Mouse (Mus musculus): Measurements from ENCODE around the gene Trib3.
"Not testable (repeated sequence)": the region's sequence is repeated elsewhere in the genome, so short reads cannot be mapped to it uniquely, and the experiment has no call there.

The Trib3 gene

DNA sequence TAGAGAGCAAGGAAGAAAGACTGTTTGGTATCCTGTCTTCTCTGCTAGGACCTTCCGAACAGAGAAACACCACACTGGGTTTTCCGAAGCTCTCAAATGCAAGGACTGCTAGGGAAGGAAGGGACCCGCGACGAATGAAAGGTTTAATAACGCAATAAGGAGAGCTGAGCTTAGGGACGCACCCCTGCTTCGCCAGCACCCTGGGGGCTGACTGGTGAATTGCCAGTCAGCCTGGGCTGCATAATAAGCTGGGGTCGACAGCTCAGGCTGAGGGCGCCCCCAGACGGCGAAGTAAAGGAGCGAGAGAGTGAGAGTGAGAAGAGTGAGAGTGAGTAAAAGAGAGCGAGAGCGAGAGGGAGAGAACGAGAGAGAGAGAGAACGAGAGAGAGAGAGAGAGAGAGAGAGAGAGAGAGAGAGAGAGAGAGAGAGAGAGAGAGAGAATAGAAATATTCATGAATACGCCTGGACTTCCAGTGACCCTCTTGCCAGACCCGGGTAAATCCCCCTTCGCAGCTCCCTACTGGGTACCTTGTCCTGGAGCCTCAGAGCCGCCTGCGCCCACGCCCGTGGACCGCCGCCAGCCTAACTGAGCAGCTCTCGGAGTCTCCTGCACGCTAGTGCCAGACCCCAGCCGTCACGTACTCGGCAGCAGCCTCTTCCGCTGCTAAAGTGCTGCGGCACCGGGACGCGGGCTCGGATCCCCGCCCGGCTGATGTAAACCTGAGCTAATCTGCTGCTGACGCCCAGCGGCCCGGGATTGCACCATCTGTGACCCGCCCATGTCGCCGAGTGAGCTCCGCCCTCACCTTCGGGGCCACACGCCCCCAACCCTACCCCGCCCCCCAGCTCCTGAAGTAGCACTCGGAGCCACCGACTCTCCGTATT, at the start of gene Trib3:
Gene Trib3, minus strand, starts transcription at position 704 of the 885 bp plus-strand sequence.
- ATAC-seq (ENCODE audit: insufficient number of reproducible peaks, low FRiP score, low TSS enrichment) = peak; percentile 74

DNA sequence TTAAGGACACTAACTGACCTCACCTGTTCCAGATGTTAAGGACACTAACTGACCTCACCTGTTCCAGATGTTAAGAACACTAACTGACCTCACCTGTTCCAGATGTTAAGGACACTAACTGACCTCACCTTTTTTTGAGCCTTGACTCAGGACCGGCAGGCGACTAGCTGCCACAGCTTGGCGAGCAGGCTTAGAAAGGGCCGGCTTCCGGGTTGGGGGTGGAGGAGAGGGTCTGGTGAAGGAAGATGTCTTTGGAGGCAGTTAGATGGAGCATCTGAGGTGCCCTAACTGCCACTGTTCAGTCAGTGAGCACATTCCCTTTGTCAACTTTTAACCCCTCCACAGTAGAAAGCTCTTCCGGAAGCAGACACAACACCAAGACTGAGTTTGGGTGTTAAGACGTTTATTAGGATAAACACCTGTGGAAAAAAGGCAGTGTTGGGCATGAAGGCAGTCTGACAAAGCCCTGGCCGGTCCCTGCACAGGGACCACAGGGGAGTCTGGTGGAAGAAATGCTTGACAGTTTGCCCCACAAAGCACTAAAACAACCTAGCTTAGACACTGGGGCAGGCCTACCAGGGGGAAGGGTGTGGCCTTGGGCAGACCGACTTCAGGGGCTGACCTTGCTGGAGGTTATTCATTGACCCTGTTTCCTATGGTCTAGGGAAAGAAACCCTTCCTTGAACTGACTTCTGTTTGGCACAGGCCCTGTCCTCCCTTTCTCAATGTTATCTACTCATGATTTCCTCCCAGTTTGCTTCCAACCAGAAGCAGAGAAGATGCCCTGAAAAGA, 49.6 kb upstream of the Trib3 start:
- no peak for ATAC-seq (ENCODE audit: insufficient number of reproducible peaks, low FRiP score, low TSS enrichment)

DNA sequence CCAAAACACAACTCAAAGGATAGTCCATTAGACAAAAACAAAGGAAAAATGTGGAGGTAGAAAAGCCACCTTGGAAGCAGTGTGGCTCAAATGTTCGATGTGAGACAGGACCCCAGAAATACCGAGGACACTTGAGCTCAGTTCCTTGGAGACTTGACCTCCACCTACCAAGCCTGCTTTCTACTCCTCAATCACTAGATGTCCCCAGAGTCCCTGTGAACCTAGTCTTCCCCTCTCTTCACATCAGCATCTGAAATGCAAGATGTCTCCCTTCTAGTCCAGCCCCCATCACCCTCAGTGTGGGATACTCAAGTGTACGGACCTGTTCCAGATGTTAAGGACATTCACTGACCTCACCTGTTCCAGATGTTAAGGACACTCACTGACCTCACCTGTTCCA, 49.0 kb upstream of the Trib3 start:
- peak; percentile 51 for ATAC-seq (ENCODE audit: insufficient number of reproducible peaks, low FRiP score, low TSS enrichment)

DNA sequence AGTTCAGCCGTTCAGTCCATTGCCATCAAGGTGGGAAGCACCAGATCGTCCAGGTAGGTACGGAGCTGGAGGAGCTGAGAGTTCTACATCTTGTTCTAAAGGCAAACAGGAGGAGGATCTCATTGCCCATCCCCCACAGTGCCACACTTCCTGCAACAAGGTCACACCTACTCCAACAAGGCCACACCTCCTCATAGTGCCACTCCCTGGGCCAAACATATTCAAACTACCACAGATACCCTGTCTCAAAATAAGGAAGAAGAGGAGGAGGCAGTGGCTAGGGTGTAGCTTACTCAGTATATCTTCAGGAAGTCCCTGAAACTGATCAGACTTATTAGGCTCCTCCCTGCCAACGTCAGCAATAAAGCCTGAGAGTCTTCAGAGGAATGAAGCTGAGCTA, 40.4 kb upstream of the Trib3 start:
- ATAC-seq (ENCODE audit: insufficient number of reproducible peaks, low FRiP score, low TSS enrichment) = no peak

DNA sequence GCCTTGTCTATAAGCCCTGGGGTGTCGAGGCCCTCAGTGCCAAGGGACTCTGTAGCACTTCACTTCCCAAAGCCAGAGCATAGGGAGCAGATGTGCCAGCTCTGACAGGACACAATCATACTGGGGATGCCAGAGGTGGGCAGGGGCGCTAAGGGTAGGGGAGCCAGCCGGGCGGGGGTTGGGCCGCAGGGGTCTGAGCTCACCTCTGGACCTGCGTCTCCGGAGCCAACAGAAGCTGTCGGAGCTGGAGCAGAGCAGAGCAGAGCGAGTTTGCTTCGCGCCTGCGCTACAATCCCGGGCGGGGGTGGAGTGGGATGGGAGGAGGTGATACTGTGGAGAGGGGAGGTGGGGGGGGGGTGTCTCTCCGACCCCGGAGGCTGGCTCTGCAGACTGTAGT, 32.5 kb upstream of the Trib3 start, which contains the start of gene Nrsn2:
Gene Nrsn2, minus strand, starts transcription at position 294 of the 397 bp plus-strand sequence.
- no peak for ATAC-seq (ENCODE audit: insufficient number of reproducible peaks, low FRiP score, low TSS enrichment)

DNA sequence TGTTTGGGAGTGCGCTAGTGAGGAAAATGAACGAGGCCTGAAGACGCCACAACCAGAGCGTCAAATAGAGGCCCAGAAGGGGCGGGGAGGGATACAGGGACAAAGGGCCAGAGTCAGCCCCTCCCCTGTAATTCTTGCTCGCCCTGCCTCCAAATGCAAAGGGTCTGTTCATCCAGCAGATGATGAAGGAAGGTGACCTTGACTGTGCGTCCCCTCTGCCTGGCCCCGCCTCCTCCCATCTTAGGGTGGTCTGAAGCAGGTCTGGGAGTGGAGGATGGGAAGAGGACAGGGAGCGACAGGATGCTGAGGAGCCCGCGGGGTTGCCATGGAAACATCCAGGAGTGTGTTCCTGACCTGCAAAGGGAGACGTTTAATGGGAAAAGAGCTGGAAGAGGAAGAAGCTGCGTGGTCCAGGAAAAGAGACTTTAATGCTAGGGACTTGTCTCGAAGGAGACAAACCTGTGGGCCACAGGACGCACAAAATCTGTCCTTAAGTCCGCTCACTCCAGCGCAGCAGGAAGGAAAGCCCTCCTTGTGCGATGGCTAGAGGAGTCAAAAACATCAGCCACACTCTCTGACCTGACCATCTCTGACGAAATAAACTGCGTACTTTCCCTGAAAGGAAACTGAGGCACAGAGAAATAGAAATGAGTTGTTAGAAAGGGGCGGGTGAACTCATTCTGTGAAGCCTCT, 32.0 kb upstream of the Trib3 start:
- ATAC-seq (ENCODE audit: insufficient number of reproducible peaks, low FRiP score, low TSS enrichment) = 0 out of 2 replicates have a peak, but pooled peaks have one; percentile 45

DNA sequence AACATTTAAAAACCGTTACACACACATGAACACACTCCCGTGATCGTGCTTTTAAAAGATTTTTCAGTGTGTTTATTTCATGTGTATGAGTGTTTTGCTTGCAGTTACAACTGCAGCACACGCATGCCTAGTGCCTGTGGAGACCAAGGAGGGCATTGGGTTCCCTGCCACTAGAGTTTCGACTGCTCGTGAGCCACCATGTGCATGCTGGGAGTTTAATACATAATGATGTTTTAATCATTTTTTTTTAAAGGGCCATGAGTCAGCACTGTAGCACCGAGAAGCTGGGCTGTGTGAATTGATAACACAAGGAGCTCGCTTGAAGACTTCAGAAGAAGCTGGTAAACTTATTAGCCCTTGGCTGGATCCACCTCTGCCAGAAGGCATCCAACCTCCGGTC, 29.7 kb upstream of the Trib3 start:
- ATAC-seq (ENCODE audit: insufficient number of reproducible peaks, low FRiP score, low TSS enrichment) = no peak

DNA sequence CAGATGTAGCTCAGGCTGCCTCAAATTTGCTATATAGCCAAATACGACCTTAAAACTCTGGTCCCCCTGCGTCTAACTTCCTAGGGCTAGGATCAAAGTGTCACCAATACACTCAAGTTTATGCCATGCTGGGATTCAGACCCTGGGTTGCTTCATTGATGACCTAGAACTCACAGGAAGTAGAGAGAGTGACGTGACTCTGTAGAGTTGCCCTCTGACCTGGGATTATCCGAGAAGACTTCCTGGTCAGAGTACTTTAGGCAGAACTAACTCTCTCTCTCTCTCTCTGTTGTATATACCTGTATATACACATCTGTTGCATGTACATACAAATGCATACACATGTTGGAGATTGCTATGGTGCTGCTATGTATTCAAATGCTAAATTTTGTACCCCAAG, 28.8 kb upstream of the Trib3 start:
- ATAC-seq (ENCODE audit: insufficient number of reproducible peaks, low FRiP score, low TSS enrichment) = no peak

DNA sequence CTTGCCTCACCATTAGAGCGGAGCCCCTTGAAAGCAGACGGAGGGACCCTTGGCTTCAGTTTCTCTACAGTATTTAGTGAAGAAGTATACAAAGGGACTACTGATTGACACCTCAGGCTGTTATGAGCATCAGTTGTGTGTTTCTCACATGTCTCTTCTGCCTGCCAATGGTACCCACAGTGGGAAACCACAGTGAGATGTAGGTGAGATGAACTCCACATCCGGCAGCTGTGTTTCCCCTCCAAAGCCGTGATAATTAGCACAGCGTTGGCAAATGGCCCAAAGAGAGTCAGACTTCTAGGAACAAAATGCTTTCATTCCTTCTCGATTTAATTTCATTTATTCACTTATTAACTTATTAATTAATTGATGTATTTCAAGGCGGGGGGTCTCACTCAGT, 28.3 kb upstream of the Trib3 start:
- ATAC-seq (ENCODE audit: insufficient number of reproducible peaks, low FRiP score, low TSS enrichment) = no peak

DNA sequence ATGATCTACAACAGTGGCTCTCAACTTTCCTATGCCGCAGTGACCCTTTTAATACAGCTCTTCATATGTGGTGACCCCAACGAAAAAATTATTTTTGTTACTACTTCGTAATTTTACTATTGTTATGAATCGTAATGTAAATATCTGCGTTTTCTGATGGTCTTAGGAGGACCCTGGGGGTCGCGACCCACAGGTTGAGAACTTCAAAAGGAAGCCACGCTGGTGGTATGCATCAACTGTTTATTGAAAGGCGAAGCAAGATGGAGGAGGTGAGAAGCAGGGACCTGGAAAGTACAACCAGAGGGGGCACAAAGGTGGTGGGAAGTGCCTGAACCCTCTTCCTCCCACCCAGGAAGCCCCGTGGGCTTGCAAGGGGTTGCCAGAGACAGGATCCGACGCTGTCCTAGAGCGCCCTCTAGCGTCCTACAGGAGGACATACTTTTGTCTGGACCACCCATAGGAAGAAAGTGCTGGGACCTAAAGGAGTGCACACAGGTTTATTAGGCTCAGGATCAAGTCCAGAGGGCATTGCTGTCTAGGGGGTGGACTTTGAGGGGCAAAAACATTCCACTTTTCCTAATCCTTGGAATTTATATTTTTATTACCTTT, 24.8 kb upstream of the Trib3 start:
- ATAC-seq (ENCODE audit: insufficient number of reproducible peaks, low FRiP score, low TSS enrichment) = 0 out of 2 replicates have a peak, but pooled peaks have one; percentile 45

DNA sequence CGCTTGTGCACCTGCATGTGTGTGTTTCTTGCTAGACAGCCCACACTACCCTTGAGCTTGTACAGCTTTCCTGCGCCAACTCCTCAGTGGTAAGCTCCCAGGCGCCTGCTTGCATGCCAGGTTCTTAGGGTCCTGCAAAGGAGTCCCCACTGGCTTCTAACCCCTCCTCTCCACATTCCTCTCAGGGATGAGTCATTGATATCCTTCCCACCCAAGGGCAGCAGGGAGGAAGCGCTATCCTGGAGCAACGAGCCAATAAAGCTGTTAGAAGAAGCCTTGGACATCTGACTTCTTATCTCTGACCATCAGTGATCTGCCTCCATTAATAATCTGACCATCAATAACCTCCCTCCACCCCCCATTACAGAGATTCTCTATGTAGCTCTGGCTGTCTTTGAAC, 24.1 kb upstream of the Trib3 start:
- ATAC-seq (ENCODE audit: insufficient number of reproducible peaks, low FRiP score, low TSS enrichment) = no peak

DNA sequence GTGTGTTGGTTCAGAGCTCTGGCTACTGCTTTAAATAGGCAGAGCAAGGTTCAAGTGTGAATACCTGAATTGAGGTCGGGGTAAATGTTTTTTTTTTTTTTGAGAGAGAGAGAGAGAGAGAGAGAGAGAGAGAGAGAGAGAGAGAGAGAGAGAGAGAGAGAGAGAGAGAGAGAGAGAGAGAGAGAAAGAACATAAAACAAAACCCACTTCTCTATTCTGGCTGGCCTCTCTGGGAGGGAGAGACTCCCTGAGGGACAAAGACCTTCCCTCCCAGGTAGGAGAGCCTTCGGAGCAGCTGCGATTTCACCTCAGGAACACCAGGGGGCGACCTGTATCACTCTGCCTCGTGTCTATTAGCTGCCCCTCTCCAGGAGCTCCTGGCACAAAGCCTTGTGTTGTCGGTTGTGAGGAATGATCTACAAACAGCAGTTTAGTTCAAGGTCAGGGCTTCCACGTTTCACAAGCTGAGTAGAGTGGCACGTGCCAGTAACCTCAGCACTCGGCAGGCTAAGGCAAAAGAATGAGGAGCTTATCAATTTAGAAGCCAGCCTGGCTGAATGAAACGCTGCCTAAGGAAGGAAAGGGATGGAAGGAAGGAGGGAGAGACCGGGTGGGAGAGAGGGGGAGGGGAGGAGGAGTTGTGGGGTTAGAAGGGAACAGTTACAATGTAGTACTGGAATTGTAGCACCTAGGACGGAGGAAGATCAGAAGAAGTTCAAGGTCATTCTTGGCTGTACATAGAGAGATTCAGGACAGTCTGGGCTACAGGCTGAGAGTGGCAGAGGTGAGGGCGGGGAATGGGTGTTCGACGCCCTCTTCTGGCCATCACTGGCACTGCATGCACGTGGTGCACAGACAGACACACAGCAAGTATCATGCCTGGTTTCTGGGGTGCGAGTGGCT, 19.7 kb upstream of the Trib3 start:
- peak; percentile 75; the same call in 1 of the 2 replicates for ATAC-seq (ENCODE audit: insufficient number of reproducible peaks, low FRiP score, low TSS enrichment)

DNA sequence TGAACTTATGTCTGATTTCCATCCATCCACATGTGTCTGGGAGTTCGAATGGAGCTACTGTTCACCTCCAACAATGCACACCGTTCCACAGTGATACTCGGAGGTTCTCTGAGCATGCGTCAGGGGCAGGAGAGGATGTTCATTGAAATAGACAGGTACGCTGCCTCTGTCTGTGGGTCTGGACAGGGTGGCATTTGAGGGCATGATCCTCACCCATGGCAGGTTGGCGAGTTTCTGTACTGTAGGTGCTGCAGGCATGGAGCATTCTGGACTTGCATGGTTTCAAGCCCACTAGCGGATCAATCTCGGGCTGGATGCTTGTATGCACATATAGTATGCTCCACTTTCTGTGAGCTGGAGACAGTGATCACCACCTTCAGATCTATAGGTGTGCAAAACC, 17.4 kb upstream of the Trib3 start:
- no peak for ATAC-seq (ENCODE audit: insufficient number of reproducible peaks, low FRiP score, low TSS enrichment)

DNA sequence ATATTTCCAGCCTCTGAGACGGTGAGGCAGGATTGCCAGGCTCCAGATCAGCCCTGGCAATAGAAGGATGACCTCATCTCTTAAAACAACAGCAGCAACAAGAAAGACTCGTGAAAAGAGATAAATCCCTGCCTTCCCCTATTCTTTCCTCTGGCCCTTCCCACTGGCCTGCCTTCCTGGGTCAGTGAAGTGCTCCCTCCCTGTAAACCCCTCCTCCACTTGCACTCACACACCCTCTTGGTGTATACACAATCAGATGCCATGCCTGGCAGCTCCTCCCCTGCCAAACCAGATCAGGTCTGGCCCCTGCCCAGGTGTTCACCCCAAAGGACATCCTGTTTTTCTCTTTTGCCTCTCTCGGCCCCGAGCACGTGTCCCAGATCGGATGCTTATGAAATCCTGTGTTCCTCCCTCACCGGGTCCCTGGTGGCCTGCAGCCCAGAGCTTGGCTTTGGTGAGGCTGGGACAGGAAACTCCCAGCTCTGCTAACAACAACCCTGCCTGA, 16.5 kb upstream of the Trib3 start:
- no peak for ATAC-seq (ENCODE audit: insufficient number of reproducible peaks, low FRiP score, low TSS enrichment)

DNA sequence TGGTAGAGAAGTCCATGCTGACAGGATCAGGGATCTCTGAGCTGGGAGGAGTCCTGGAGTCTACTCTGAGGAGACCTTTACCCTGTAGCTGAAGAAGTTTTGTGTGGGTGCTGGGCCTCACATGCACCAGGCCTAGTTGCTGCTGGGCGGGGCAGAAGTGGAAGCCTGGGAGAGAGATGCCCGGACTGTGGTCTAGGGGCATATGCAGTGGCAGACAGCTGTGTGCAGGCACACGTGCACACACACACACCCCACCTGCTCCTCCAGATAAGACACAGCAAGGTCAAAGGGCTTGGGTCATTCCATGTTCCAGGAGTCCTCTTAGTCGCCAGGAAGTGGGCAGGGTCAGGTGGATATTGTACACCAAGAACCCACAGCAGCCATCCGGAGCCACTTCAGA, 15.8 kb upstream of the Trib3 start:
- no peak for ATAC-seq (ENCODE audit: insufficient number of reproducible peaks, low FRiP score, low TSS enrichment)

DNA sequence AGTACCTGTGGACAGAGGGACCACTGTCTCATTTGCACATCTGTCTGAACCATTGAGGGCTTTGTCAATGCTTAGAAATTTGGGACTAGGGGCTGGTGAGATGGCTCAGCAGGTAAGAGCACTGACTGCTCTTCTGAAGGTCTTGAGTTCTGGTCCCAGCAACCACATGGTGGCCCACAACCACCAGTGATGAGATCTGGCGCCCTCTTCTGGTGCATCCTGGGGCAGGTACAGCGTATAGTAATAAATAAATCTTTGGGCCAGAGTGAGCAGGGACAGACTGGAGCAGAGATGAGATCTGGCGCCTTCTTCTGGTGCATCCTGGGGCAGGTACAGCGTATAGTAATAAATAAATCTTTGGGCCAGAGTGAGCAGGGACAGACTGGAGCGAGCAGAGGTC, 15.1 kb upstream of the Trib3 start:
- not testable (repeated sequence) for ATAC-seq (ENCODE audit: insufficient number of reproducible peaks, low FRiP score, low TSS enrichment)

DNA sequence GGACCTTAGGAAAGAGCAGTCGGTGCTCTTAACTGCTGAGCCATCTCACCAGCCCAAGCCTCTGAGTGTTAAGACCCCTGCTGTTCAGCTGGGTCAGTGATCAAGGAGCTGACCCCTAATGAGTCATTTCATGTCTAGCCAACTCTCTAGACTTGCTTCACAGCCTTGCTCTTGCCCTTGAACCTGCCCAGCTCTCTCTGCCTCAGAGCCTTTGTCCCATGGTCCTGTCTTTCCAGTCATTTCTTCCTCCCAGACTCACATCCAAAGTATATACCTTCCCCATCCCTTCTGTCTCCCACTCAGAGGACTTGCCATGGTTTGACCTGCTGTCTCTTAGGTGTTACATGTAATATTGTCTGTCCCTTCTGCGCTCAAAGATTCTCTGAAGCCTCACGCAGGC, 13.4 kb upstream of the Trib3 start:
- ATAC-seq (ENCODE audit: insufficient number of reproducible peaks, low FRiP score, low TSS enrichment) = no peak

DNA sequence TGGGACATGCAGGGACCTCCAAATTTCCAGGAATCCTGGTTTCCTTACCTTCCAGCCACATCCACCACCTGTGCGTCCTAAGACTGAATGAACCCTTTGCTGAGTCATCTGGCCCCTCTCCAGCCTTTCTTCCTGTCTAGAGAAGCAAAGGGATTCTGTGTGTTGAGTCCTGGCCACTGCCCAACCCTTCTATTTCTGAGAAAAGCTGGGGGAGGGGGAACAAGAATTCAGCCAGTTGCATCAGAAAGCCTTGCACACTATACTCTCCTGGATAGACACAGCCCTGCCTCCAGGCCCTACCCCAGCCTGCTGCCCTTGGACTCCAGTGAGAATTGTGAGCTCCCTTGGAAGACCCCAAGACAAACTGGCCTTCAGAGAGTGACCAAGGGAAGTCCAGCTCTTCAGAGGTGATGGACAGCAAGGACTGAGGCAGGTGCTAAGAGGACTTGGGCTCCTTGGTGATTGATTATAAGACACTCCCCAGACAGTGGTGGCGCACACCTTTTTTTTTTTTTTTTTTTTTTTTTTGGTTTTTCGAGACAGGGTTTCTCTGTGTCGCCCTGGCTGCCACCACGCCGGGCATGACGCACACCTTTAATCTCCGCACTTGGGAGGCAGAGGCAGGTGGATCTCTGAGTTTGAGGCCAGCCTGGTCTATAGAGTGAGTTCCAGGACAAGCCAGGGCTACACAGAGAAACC, 6.2 kb upstream of the Trib3 start:
- ATAC-seq (ENCODE audit: insufficient number of reproducible peaks, low FRiP score, low TSS enrichment) = no peak

DNA sequence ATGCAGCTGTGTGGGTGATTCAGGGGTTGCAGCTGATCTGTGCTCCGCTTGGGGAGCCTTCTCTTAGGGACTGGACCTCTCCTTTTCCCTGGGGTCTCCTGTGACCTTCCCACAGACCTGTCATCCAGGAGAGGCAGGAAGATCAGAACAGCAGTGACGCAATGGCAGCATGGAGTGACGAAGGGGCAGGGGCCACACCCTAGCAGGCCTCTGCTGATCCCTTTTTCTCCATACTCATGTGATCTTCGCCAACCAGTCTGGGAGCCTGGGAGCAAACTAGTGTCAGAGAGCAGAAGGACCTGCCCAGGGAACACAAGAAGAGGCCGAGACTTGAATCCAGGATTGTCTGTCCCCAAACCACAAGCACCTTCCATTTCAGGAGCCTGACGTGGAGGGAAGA, 5.4 kb upstream of the Trib3 start:
- ATAC-seq (ENCODE audit: insufficient number of reproducible peaks, low FRiP score, low TSS enrichment) = no peak
